Mouse (Mus musculus) left cerebral cortex, postnatal 10 days (tissue): ENCODE measurements at regions not wholly inside any gene's neighbourhood (a gene's known extent, or its start where the extent isn't known, plus 50 kb on each side); places are given as distances from the start of the nearest gene placed in this dataset.

ENCODE experiments used
- DNase-seq, 2 experiments: peaks; one replicate each; pipeline ENCODE4 v3.0.0; 2021 to 2022; ENCODE audit warnings: low spot score in 2 of 2, mixed read lengths in 1 of 2; ENCODE audit errors: extremely low spot score in 1 of 2
- intact Hi-C: fragments of 180-260 bp; cut with DNase I; formaldehyde crosslinking; loops from one replicate; pipeline ENCODE4 v1.15.1; 2025

- intact Hi-C loops: no loop called here
- DNase-seq: no peak
Measured at GRCm38 (mm10) chr3:38820787-38821186, 66.0 kb upstream of the Fat4 start.

- intact Hi-C loops: no loop called here
Measured at GRCm38 (mm10) chr3:38820315-38820714, 66.4 kb upstream of the Fat4 start.

GRCm38 (mm10) chr3:38817651-38818050 is 69.1 kb upstream of the Fat4 start:
- DNase-seq: no peak
- intact Hi-C loops: no loop called here

More at GRCm38 (mm10) chr3:38820315-38820714, 66.4 kb upstream of the Fat4 start:
- peak; percentile 13 to 23 for DNase-seq

- intact Hi-C loops: no loop called here
- DNase-seq: no peak
Measured at GRCm38 (mm10) chr3:38812457-38812856, 74.3 kb upstream of the Fat4 start.

GRCm38 (mm10) chr3:38811635-38812034 is 75.1 kb upstream of the Fat4 start:
- intact Hi-C loops: no loop called here
- DNase-seq: no peak

GRCm38 (mm10) chr3:38806469-38807055 is 80.2 kb upstream of the Fat4 start:
- intact Hi-C loops: no loop called here

GRCm38 (mm10) chr3:38806036-38806435 is 80.7 kb upstream of the Fat4 start:
- intact Hi-C loops: no loop called here
- no peak for DNase-seq

More at GRCm38 (mm10) chr3:38806469-38807055, 80.2 kb upstream of the Fat4 start:
- no peak for DNase-seq

GRCm38 (mm10) chr3:38795646-38796301 is 91.0 kb upstream of the Fat4 start:
- intact Hi-C loops: no loop called here
- peak in 1 of 2 experiments; percentile 16 for DNase-seq

GRCm38 (mm10) chr3:38793221-38793620 is 93.5 kb upstream of the Fat4 start:
- DNase-seq: no peak
- intact Hi-C loops: no loop called here

- intact Hi-C loops: no loop called here
- DNase-seq: no peak
Measured at GRCm38 (mm10) chr3:38788751-38789150, 98.0 kb upstream of the Fat4 start.

GRCm38 (mm10) chr3:38783711-38784110 is 103.0 kb upstream of the Fat4 start:
- intact Hi-C loops: no loop called here
- DNase-seq: no peak

- intact Hi-C loops: no loop called here
- no peak for DNase-seq
Measured at GRCm38 (mm10) chr3:38783051-38783450, 103.7 kb upstream of the Fat4 start.

GRCm38 (mm10) chr3:38776743-38777366 is 109.9 kb upstream of the Fat4 start:
- no peak for DNase-seq

GRCm38 (mm10) chr3:38754632-38755123 is 132.1 kb upstream of the Fat4 start:
- intact Hi-C loops: no loop called here
- DNase-seq: no peak

More at GRCm38 (mm10) chr3:38776743-38777366, 109.9 kb upstream of the Fat4 start:
- intact Hi-C loops: no loop called here

- intact Hi-C loops: no loop called here
- no peak for DNase-seq
Measured at GRCm38 (mm10) chr3:38753446-38754205, 133.1 kb upstream of the Fat4 start.

- intact Hi-C loops: no loop called here
- DNase-seq: no peak
Measured at GRCm38 (mm10) chr3:38742155-38742554, 144.6 kb upstream of the Fat4 start.

- DNase-seq: no peak
- intact Hi-C loops: no loop called here
Measured at GRCm38 (mm10) chr3:38722606-38723005, 164.1 kb upstream of the Fat4 start.

- intact Hi-C loops: no loop called here
- DNase-seq: peak in 1 of 2 experiments; percentile 35
Measured at GRCm38 (mm10) chr3:38712078-38712873, 174.5 kb upstream of the Fat4 start.

GRCm38 (mm10) chr3:38711229-38711628 is 175.5 kb upstream of the Fat4 start:
- DNase-seq: no peak
- intact Hi-C loops: no loop called here
